Mouse (Mus musculus) left cerebral cortex, postnatal 14 days (tissue): ENCODE measurements at regions not wholly inside any gene's neighbourhood (a gene's known extent, or its start where the extent isn't known, plus 50 kb on each side); places are given as distances from the start of the nearest gene placed in this dataset.
A peak's percentile ranks its signal among the peaks of the same experiment; 100 is the strongest.

ENCODE experiments used
- DNase-seq, 2 experiments: peaks; one replicate each; pipeline ENCODE4 v3.0.0; 2021 to 2022; ENCODE audit warnings: low spot score in 2 of 2, mixed read lengths in 1 of 2
- intact Hi-C: fragments of 180-260 bp; cut with DNase I; formaldehyde crosslinking; loops from one replicate; pipeline ENCODE4 v1.15.1; 2025

GRCm38 (mm10) chr12:54577235-54577634 lies 79.1 kb downstream of the Sptssa start:
- DNase-seq, result no peak
- intact Hi-C loops, result no loop called here

- intact Hi-C loops, result no loop called here
- DNase-seq, result no peak
Measured at GRCm38 (mm10) chr12:54576821-54577220, 79.6 kb downstream of the Sptssa start.

- intact Hi-C loops, result no loop called here
- DNase-seq, result peak; percentile 43 to 44
Measured at GRCm38 (mm10) chr12:54572866-54573265, 83.5 kb downstream of the Sptssa start.

DNA sequence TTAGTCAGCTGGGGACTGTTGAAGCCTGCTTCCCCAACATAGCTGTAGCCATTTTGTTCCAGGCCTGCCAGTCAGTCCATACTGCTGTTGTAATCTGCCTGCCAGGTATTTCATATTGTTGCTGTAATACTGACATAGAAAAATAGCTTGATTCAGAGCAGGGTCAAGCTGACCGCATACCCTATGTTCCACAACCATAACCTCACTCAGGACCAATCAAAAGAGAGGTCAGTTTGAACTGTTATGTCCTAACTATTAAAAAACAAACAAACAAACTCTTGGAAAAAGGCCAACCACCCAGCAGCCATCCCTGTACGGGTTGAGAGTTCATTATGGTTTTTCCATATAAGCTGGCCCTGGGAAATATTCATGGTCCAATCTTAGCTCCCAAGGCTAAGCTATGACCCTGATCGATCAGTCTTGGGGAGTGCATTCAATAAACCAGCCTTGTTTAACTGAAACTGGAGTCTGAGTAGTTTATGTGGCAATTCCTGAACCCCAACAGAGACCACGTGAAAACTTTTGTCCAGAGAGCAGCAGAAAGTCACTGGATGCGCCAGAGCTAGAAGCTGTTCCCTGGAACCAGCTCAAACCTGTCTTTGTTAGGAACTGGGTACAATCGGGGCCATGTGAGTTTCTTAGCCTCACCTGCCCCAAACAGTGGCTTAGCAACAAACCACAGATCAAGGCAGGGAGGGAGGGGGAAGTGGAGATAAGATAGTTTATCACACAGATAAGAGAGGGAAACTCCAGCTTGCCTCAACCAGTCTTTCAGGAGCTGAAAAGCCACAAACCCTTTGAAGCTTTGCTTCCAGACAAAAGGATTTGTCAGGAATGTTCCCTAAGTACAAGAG lies 88.1 kb downstream of the Sptssa start:
- intact Hi-C loops, result no loop called here

GRCm38 (mm10) chr12:54567426-54567790 lies 89.0 kb downstream of the Sptssa start:
- intact Hi-C loops, result no loop called here
- no peak for DNase-seq

More for the DNA sequence above, 88.1 kb downstream of the Sptssa start:
- DNase-seq, result no peak

DNA sequence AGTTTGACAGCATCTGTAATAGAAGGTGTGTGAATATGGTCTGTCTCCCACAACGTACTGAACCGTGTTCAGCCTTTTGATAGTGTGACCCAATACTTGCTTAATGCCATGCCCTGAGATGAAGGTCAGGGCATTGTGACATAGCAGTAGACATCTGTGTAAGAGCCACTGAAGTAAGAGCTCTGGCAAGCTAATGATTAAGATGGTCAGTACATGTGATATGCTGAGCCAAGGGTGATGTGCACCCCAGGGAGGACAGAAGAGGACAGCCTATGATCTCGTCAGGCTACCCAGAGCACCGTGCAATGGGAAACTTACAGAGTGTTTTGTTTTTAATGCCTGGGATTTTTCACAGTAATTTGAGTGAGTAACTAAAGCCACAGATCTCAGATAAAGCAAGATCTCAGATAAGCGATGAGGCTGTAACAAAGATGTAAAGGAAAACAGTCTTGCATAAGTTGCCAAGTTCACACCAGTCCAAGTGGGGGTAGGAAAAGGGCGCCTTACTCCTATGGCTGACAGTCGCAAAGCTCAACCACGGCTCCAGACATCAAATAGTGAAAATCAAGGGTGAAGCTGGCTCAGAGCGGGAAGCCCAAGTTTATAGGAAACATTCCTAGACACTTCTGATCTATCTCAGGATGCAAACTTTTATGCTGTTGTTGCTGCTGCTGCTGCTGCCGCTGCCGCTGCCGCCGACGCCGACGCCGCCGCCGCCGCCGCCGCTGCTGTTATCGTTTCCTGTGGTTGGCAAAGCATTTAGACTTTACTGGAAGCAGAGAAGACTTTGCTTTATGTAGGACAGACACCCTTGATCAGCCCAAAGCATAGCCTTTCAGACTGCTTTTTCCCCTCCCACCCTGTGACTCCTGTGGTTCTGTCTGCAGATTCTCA lies 89.6 kb downstream of the Sptssa start:
- intact Hi-C loops, result no loop called here
- DNase-seq, result no peak

GRCm38 (mm10) chr12:54561981-54562380 lies 94.4 kb downstream of the Sptssa start:
- intact Hi-C loops, result no loop called here
- peak; percentile 11 to 26 for DNase-seq

DNA sequence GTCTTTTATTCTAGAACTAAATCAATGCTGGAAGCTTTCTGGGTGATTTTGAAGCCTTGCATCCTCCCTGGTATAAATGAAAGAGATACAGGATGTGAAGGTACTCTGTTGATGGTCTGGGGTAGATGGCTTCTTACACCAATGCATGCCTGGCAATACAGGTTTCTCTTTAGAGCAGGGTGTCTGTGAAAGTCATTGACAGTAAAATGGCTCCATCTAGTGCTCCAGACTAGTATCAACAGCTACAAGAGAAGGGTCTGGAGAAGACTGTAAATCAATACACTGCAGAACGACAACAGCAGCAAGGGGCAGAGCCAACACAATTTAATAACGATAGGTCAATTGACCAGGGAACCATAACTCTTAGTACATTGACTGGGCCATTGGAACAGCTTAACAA lies 98.3 kb downstream of the Sptssa start:
- DNase-seq, result peak; percentile 46 to 56
- intact Hi-C loops, result loop anchor here (5.0 kb wide), 2 partner anchors 461 to 1646 kb away; no protein-coding TSS in a partner anchor

DNA sequence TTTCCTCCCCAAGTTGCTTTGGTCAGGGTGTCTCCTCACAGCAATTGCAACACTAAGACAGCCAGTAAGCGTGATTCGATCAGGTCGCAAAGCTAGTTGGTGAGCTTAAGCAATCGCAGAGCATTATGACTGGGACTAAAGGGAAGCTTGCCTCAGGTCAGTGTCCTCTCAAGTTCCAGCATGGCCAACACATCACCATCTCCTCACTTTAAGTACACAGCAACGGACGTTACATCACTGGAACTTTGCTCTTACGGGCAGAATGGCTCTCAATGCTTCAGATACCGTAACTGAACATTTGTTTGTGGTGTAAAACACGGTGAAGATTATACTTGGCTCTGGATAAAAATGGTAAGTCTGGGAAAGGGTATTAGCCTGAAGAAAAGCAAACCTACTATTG lies 106.7 kb downstream of the Sptssa start:
- intact Hi-C loops, result no loop called here

GRCm38 (mm10) chr12:54545821-54546608 lies 110.4 kb downstream of the Sptssa start:
- DNase-seq, result peak; percentile 76 to 79
- intact Hi-C loops, result no loop called here

More for the DNA sequence above, 106.7 kb downstream of the Sptssa start:
- DNase-seq, result no peak

GRCm38 (mm10) chr12:54538320-54538705 lies 118.1 kb downstream of the Sptssa start:
- intact Hi-C loops, result no loop called here
- DNase-seq, result no peak

DNA sequence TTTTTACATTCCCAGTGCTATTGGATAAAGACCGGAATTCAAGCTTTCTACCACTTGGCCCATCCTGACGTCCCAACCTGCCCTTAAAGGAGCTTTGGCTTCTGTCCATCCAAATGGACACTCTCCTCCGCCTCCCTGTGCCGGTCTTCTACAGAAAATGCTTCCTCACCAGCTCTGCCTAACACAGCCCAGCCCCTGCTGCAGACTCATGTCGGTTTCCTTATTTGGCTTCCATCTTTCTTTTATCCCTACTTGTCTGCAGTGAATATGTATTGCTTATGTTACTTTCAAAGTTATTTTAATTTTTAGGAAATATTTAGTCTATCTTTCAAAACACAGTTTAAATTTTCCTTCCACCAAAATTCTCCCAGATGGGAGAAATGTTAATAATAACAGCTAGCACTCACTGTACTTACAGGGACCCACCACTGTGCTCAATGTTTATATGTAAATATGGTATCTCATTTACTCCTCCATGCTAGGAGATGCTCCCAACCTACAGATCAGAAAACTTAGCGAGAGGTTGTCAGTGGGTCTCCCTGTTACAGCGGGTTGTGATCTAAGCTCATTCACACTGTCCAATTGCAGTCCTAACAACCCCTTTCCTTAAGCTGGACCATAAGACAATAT lies 118.6 kb downstream of the Sptssa start:
- no peak for DNase-seq
- intact Hi-C loops, result no loop called here

GRCm38 (mm10) chr12:54537022-54537421 lies 119.4 kb downstream of the Sptssa start:
- intact Hi-C loops, result no loop called here
- no peak for DNase-seq

DNA sequence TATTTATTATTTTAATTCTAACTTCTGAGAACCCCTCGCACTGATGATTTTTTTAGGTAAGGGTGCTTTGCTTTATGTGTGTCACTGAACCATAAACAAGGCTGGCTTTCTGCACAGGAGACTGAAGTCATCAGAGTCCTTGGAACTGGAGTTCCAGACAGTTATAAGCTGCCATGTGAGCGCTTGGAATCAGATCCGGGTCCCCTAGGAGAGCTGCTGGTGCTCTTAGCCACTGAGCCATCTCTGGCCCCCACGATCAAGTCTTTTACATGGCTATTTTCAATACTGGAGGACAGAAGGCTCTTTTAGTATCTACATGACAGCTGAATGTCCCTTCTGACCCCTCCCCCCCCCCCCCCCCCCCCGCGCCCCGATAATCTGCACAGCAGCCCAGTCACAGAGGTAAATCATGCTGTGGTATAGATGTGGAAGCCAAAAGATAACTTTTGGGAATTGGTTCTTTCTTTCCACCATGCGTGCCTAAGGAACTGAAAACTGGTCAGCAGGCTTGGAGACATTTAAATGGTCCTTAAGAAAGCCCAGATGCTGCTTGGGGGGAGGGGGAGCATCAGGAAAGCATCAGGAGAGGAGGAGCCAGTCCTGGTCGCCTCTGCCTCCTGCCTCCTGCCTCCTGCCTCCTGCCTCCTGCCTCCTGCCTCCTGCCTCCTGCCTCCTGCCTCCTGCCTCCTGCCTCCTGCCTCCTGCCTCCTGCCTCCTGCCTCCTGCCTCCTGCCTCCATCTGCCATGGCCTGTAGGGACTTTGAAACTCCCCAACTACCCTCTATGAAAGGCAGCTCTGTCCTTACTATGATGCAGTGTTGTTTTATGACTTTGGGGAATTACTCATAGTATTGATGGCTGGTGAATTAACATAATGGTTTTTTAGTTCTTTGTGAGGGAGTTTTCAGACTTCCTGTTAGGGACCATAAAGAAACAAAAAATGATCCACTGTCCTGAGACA lies 120.5 kb downstream of the Sptssa start:
- DNase-seq, result no peak
- intact Hi-C loops, result no loop called here

- intact Hi-C loops, result no loop called here
- DNase-seq, result no peak
Measured at GRCm38 (mm10) chr12:54534910-54535309, 121.5 kb downstream of the Sptssa start.

DNA sequence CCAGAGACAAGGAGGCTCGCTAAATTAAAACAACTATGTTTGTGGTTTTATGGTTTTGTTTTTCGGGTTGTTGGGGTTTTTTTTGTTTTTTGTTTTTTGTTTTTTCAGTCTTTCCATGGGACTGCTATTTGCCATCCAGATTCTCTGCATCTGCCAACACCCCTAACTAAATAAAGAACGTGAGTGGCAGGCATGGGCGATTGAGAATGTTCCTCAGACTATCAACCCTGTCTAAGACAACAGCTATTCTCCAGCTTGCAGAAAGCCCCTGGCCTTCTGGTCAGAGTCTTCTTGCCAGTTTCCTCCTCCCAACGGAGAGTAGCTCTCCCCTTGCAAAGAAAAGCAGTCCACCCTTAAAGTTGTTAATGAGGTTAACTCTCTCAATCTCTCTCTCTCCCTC lies 123.2 kb downstream of the Sptssa start:
- intact Hi-C loops, result no loop called here
- no peak for DNase-seq

- DNase-seq, result no peak
- intact Hi-C loops, result no loop called here
Measured at GRCm38 (mm10) chr12:54532062-54532461, 124.3 kb downstream of the Sptssa start.

DNA sequence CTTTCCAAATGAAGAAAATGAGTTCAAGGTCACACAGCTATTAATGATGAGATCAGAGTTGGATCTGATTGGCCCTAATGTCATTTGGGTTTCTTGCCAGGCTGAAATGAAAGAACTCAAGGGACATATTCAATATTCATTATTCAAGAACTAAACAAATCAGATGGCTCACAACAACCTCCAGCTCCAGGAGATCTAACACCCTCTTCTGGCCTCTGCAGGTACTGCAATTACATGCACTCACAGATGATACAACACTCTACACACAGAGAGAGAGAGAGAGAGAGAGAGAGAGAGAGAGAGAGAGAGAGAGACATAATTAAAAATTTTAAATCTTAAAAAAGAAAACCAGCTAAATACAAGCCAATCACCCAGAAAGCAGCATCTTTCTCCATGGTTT lies 128.3 kb downstream of the Sptssa start:
- intact Hi-C loops, result no loop called here

More for the DNA sequence above, 128.3 kb downstream of the Sptssa start:
- peak in 1 of 2 experiments; percentile 23 for DNase-seq
